Mouse (Mus musculus) kidney, embryonic 14.5 days (tissue): ENCODE data around the gene Gatad1. TPM values are rescaled to one million over a fixed set of nuclear protein-coding genes. Genes with fewer than 3 reads are reported as not detected.

Experiments
- ATAC-seq: fragments of 200-750 bp; cut with Nextera tagmentation; 2 replicates; pipeline ENCODE4 v1.8.0; 2017; ENCODE audit warnings: moderate number of reproducible peaks, mild to moderate bottlenecking, moderate TSS enrichment, moderate library complexity; ENCODE audit not compliant: low FRiP score, low TSS enrichment
- H3K27ac ChIP-seq: fragments of 300-500 bp; sonication (generic); 2 replicates; pipeline ENCODE4 v1.5.1; 2014; ENCODE audit warnings: low read depth, mild to moderate bottlenecking, low read length, moderate library complexity, mixed read lengths
- H3K27me3 ChIP-seq: fragments of 300-500 bp; sonication (generic); 2 replicates; pipeline ENCODE4 v1.6.1; 2014; ENCODE audit warnings: mild to moderate bottlenecking, low read length; ENCODE audit not compliant: control insufficient read depth, insufficient read depth
- H3K36me3 ChIP-seq: fragments of 300-500 bp; sonication (generic); 2 replicates; pipeline ENCODE4 v1.6.1; 2014; ENCODE audit warnings: low read length, mixed read lengths; ENCODE audit not compliant: control insufficient read depth, insufficient read depth
- H3K4me1 ChIP-seq: fragments of 300-500 bp; sonication (generic); 2 replicates; pipeline ENCODE4 v1.6.1; 2014; ENCODE audit warnings: low read length, mixed read lengths; ENCODE audit not compliant: control insufficient read depth, insufficient read depth
- H3K4me2 ChIP-seq: fragments of 300-500 bp; sonication (generic); replicated peaks from 2 replicates; pipeline ENCODE4 v1.6.1; 2014; ENCODE audit warnings: low read depth, mild to moderate bottlenecking, low read length
- H3K4me3 ChIP-seq: fragments of 300-500 bp; sonication (generic); 2 replicates; pipeline ENCODE4 v1.5.1; 2014; ENCODE audit warnings: mild to moderate bottlenecking, low read length
- H3K9ac ChIP-seq: fragments of 300-500 bp; sonication (generic); 2 replicates; pipeline ENCODE4 v1.6.1; 2014; ENCODE audit warnings: low read depth, mild to moderate bottlenecking, low read length, moderate library complexity
- H3K9me3 ChIP-seq: fragments of 300-500 bp; sonication (generic); 2 replicates; pipeline ENCODE4 v1.6.1; 2016; ENCODE audit warnings: low read length; ENCODE audit not compliant: control insufficient read depth
- WGBS: fragments of 180-500 bp; shearing (Covaris S2); extraction: QIAGEN DNeasy Blood & Tissue Kit; methylation state at CpG from one replicate; pipeline ENCODE4 v1.1.7; 2014; 5-methylcytosine and 5-hydroxymethylcytosine counted together
- microRNA-seq: library from miRNA; unstranded; fragments of <30 nt; microRNA quantifications from one replicate; pipeline ENCODE4, GENCODE M21; 2016
- polyA plus RNA-seq: library from polyadenylated mRNA; unstranded; fragments of >200 nt; fragmentation: Nextera tagmentation; extraction: Ambion mirVana; gene quantifications from 2 replicates; pipeline ENCODE4 v1.2.1, GENCODE M21; 2014

The Gatad1 gene
- polyA plus RNA-seq, 1 experiment from 2014 or later, result 82.7 TPM

DNA sequence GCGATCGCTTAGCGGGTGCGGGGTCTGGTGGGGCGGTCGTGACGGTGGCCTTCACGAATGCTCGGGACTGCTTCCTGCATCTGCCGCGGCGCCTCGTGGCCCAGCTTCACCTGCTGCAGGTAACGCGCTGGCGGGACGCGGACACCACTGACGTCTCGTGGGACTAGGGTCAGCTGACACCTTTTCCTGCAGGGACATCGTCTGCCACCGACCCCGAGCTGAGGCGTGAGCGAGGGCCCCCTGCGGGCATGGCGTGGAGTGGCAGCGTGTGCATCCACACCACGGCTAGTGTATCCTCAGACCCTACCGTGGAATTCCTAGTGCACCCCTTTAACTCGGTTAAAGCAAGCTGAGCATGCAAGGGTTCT is 60.6 kb downstream of the Gatad1 start, which contains the start of gene Rbm48:
TSS of gene Rbm48 (minus strand) at position 187 of the 368 bp plus-strand sequence.
- Histone ChIP-seq H3K9ac (peak within 1 kb of the TSS; percentile 78), H3K4me1 (peaks cover 8% of the 10 kb centered on the region), H3K9me3 (no peaks in the 10 kb centered on the region), H3K4me2 (peak within 1 kb of the TSS; percentile 73), H3K36me3 (peaks cover 3% of the 10 kb centered on the region; the same call in 1 of the 2 replicates), H3K4me3 (peak within 1 kb of the TSS; percentile 87), H3K27ac (no peak within 1 kb of the TSS), H3K27me3 (no peaks in the 10 kb centered on the region)
- ATAC-seq, result peak; percentile 81
- under 1% methylated on average over 31 of the region's 31 CpGs for WGBS

DNA sequence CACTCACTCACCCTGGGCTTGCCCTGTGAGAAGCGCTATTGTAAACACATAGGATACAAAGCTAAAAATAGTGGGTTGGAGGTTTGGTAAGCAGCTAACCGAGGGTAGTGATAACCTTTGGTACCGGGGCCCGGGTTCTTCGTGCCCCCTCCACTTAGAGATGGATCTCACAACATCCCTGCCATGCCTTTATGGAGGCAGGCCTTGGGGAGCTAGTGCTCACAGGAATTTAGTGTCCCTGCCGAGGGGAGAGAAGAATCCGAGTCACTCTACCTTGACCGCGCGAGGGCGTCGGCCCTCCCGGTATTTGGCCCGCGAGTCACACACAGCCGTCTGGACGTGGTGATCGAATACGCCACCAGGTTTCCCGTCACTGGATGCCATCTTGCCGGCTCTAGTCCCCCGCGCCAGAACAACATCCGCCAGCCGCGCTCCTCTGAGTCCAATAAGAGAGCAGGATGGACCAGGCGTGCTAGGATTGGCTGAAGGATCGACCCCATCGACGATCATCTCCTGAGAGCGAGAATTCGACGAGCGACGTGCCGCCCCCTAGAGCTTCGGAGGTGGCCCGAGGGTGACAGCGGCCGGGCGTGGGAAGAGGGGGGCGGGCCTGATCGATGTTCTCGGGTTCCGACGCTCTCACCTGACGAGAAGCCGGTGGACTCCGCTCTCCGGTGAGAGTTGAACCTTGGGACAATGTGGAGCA is 61.1 kb downstream of the Gatad1 start, which contains the start of gene Pex1:
TSS of gene Pex1 (plus strand) at position 374 of the 706 bp plus-strand sequence.
- H3K4me1 ChIP-seq, result peaks cover 8% of the 10 kb centered on the region
- H3K4me2 ChIP-seq, result peak within 1 kb of the TSS; percentile 73
- H3K36me3 ChIP-seq, result peaks cover 9% of the 10 kb centered on the region; the same call in 1 of the 2 replicates
- peak within 1 kb of the TSS; percentile 87 for H3K4me3 ChIP-seq
- ATAC-seq, result peak; percentile 99
- no peaks in the 10 kb centered on the region for H3K9me3 ChIP-seq
- no peaks in the 10 kb centered on the region for H3K27me3 ChIP-seq
- WGBS, result under 1% methylated on average over 49 of the region's 50 CpGs
- no peak within 1 kb of the TSS for H3K27ac ChIP-seq
- peak within 1 kb of the TSS; percentile 78 for H3K9ac ChIP-seq

Small RNAs within 50 kb of the gene (microRNA-seq; reads per million reads assigned to microRNA genes)
- gene Gm22926, result not detected
- not detected for gene Gm26238

Other genes starting within 250 kb of the Gatad1 start
- 38.9 and 42.6 TPM in 2 replicates for gene Fam133b, start 113.4 kb downstream of the Gatad1 start, polyA plus RNA-seq
- 2.8 and 4.1 TPM in 2 replicates for gene 1700109H08Rik, start 85.6 kb downstream of the Gatad1 start, polyA plus RNA-seq
- 14.3 and 18.3 TPM in 2 replicates for gene Pex1, start 61.1 kb downstream of the Gatad1 start, polyA plus RNA-seq
- 14.9 and 16.2 TPM in 2 replicates for gene Rbm48, start 60.6 kb downstream of the Gatad1 start, polyA plus RNA-seq
- gene Tmbim7, start 6.0 kb downstream of the Gatad1 start, polyA plus RNA-seq, result not detected in 2 replicates
- 8.8 and 15.6 TPM in 2 replicates for gene Ankib1, start 145.7 kb upstream of the Gatad1 start, polyA plus RNA-seq
- 39.6 and 50.3 TPM in 2 replicates for gene Krit1, start 146.0 kb upstream of the Gatad1 start, polyA plus RNA-seq
- gene Lrrd1, start 188.0 kb upstream of the Gatad1 start, polyA plus RNA-seq, result 0.11 TPM in 1 of 2 replicates, not detected in the other
- gene Mterf1a, start 236.7 kb upstream of the Gatad1 start, polyA plus RNA-seq, result 8.4 and 9.3 TPM in 2 replicates